In genomic region chr6:141691246-141691645, GRCm38 (mm10) we compare ENCODE assay signal across 28 mouse cellular contexts.
"Had no signal": no experiment of that assay in that cellular context is flagged by ENCODE, and none has a peak within 500 bp of the region (broad histone marks: within the 10 kb centered on the region; RNA-seq: fewer than 3 reads in every experiment).

No protein-coding gene starts in this region.

- H3K4me3 ChIP-seq: embryonic facial prominence, embryonic 10.5 days; embryonic facial prominence, embryonic 12.5 days; embryonic facial prominence, embryonic 13.5 days; embryonic facial prominence, embryonic 15.5 days; erythroblast, embryonic 14.5 days; forebrain, embryonic 10.5 days; forebrain, embryonic 12.5 days; forebrain, embryonic 13.5 days; forebrain, embryonic 15.5 days; gastrocnemius, adult 2 months had no signal

- H3K9me3 ChIP-seq: embryonic facial prominence, embryonic 10.5 days; embryonic facial prominence, embryonic 12.5 days; embryonic facial prominence, embryonic 13.5 days; embryonic facial prominence, embryonic 15.5 days; forebrain, embryonic 10.5 days; forebrain, embryonic 12.5 days; forebrain, embryonic 13.5 days; forebrain, embryonic 15.5 days had no signal

- H3K36me3 ChIP-seq: embryonic facial prominence, embryonic 10.5 days; embryonic facial prominence, embryonic 12.5 days; embryonic facial prominence, embryonic 13.5 days; embryonic facial prominence, embryonic 15.5 days; forebrain, embryonic 10.5 days; forebrain, embryonic 12.5 days; forebrain, embryonic 15.5 days had no signal

- H3K4me1 ChIP-seq: embryonic facial prominence, embryonic 10.5 days; embryonic facial prominence, embryonic 12.5 days; embryonic facial prominence, embryonic 13.5 days; embryonic facial prominence, embryonic 15.5 days; forebrain, embryonic 10.5 days; forebrain, embryonic 12.5 days; forebrain, embryonic 13.5 days; forebrain, embryonic 15.5 days had no signal

- H3K27me3 ChIP-seq: embryonic facial prominence, embryonic 12.5 days; embryonic facial prominence, embryonic 13.5 days; embryonic facial prominence, embryonic 15.5 days; forebrain, embryonic 12.5 days; forebrain, embryonic 13.5 days; forebrain, embryonic 15.5 days had no signal

- H3K4me2 ChIP-seq: embryonic facial prominence, embryonic 12.5 days; embryonic facial prominence, embryonic 13.5 days; embryonic facial prominence, embryonic 15.5 days; forebrain, embryonic 12.5 days; forebrain, embryonic 13.5 days; forebrain, embryonic 15.5 days had no signal

- DNase-seq: cerebellum, adult 18-20 months; cerebellum, adult 2 months; cerebellum, adult 8-10 months; cerebellum, adult 9-10 months; cerebellum, adult 9-11 months; cerebellum, postnatal 10 days; cerebellum, postnatal 14 days; cerebellum, postnatal 25 days; cerebellum, postnatal 36 days; embryo, embryonic 11 days; forebrain, postnatal 0 days; gastrocnemius, adult 2 months; gastrocnemius, postnatal 10 days; gastrocnemius, postnatal 14 days; gastrocnemius, postnatal 25 days; gastrocnemius, postnatal 36 days; heart, adult 11 months had no signal

- ATAC-seq: forebrain, embryonic 13.5 days; forebrain, embryonic 14.5 days; forebrain, embryonic 15.5 days; forebrain, embryonic 16.5 days; forebrain, postnatal 0 days had no signal

- H3K9ac ChIP-seq: embryonic facial prominence, embryonic 12.5 days; embryonic facial prominence, embryonic 13.5 days; embryonic facial prominence, embryonic 15.5 days; forebrain, embryonic 12.5 days; forebrain, embryonic 13.5 days; forebrain, embryonic 15.5 days; forebrain, postnatal 0 days had no signal

- H3K27ac ChIP-seq: embryonic facial prominence, embryonic 10.5 days; embryonic facial prominence, embryonic 12.5 days; embryonic facial prominence, embryonic 13.5 days; embryonic facial prominence, embryonic 15.5 days; forebrain, embryonic 10.5 days; forebrain, embryonic 12.5 days; forebrain, embryonic 13.5 days; forebrain, embryonic 15.5 days; gastrocnemius, adult 2 months had no signal
